Mouse (Mus musculus) cerebellum, adult 11-12 months (tissue): ENCODE measurements around the gene Ang2.

ENCODE experiments used
- DNase-seq: peaks from one replicate; pipeline ENCODE4 v3.0.0; 2022

Ang2 gene

DNA sequence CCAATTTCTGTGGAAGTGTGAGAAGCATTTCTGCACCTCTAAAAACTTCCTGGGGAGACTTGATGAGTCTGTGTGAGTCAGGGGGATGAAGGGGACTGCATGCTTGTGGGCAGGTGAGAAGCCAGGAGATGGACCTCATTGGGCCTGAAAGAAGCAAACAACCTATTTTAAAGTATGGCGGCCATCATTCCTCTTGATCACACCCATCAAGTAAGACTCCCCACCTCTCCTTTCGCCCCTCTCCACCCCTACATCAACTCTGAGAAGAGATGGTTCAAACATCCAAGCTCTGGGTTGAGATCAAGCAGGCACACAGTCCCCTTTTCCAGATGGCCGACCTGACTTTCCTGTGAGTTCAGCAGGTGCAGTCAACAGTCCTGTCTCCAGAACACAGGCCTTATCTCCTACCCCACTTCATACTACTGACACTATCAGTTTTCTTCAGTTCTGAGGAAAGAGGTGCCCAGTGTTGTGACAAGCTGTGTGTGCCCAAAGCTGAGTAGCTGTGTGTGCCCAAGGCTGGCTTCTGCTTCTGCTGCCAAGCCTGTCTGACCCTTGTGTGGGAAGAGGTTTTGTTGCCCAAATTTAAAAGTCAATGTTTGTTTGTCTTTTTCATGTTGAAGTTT lies 48.6 kb downstream of the Ang2 start:
- no peak for DNase-seq

GRCm38 (mm10) chr14:51149164-51149563 lies 49.8 kb downstream of the Ang2 start:
- DNase-seq, result no peak

GRCm38 (mm10) chr14:51148006-51148405 lies 50.9 kb downstream of the Ang2 start:
- DNase-seq, result no peak

DNA sequence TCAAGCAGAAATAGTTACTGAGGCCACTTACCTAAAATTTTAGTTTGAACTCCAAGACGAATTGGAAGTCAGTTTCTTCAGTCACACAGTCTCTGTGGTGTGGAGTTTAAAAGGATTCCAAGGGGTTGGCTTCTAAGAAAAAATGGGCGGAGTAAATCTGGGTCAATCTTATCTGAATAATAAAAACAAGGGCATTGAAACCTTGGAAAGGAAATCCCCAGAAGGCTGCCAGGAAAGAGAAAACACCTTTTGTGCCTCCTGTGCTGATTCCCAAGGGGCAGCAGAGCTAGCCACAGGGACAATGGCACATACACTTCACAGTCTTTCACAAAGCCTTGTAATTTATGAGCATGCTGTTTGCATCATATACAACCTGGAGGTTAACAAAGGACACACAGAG lies 52.3 kb downstream of the Ang2 start, which contains the start of gene Rnase1:
TSS of gene Rnase1 (minus strand) at position 101 of the 400 bp plus-strand sequence.
- no peak for DNase-seq

DNA sequence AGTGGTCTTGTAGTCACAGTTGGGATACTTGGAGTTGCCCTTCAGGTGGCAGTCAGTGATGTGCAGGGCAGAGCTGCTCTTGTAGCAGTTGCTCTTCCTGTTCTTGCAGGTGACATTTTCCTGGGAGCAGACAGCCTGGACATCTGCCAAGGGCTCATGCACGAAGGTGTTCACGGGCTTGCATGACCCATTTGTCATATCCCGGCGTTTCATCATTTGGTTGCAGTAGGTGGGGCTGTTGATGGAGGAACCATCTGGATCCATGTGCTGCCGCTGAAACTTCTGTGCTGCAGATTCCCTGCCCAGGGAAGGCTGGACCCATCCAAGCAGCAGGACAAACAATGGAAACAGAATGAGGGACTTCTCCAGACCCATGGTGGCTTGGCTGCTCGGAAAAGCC lies 53.4 kb downstream of the Ang2 start:
- DNase-seq, result no peak
